Mouse (Mus musculus): ENCODE measurements around the gene Fndc11.

DNA sequence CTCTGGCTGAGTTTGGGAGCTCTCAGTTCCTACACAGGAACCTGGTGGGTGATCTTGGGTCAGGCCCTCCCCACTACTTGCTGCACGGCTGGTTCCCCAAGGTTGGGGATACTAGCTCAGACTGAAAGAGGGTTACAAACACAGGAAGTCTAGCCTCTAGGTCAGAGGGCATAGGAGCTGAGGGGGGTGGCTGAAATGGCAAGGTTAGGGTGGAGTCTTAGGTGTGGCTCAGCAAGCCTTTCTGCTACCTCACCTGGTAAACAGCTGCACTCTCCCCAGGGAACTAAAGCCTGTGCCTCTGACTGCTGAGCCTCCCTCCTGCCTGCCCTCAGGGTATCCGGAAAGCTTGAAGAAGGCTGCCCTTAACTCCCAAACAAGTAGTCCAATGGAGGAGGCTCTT is 31.1 kb upstream of the Fndc11 start:
- no peak for TF ChIP-seq NRF1 (IDR thresholded peaks at IDR 0.05; ENCODE audit: insufficient read depth, low read depth, low read length, poor library complexity, severe bottlenecking)
- no peak for TF ChIP-seq POLR2AphosphoS5 (IDR thresholded peaks at IDR 0.05; ENCODE audit: borderline replicate concordance, low read depth, low read length)

All from MEL (cell line).